Mouse (Mus musculus) liver, embryonic 14.5 days (tissue): ENCODE data around the gene Iqcn.

ENCODE experiments used
- CTCF ChIP-seq: IDR thresholded peaks from 2 replicates; pipeline ENCODE4 v1.5.1; 2016; ENCODE audit warnings: antibody characterized with exemption, low read depth, control low read depth
- EP300 ChIP-seq: IDR thresholded peaks from 2 replicates; pipeline ENCODE4 v1.6.1; 2016; ENCODE audit warnings: antibody characterized with exemption, low read depth

- TF ChIP-seq CTCF (no peak), EP300 (no peak)
Observed at GRCm38 (mm10) chr8:70753151-70753550, 49.9 kb downstream of the Iqcn start.
